Mouse (Mus musculus): ENCODE results near the gene Ypel3.

DNA sequence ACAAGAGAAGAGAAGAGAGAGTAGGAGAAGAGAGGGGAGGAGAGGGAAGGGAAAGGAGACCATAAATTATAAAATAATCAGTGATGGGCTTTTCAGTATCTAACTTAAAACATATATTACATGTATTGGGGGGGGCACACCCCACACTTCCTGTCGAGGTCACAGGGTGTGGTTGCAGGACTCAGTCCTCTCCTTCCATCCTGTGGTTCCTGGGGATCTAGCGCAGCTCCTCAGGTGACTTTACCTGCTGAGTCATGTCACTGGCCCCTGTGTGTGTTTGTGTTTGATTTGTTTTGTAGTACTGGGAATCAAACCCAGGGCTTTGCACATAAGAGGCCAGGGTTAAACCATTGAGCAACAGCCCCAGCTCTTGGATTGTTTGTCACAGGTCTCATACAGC, 2.3 kb upstream of the Ypel3 start:
- TF ChIP-seq CTCF (IDR thresholded peaks at IDR 0.05; ENCODE audit: borderline replicate concordance, insufficient read depth, low read length): no peak
- TF ChIP-seq POLR2A (IDR thresholded peaks at IDR 0.05; ENCODE audit: low read depth, low read length): no peak

All from embryonic fibroblast, embryonic 13.5 days (primary cell).